Mouse (Mus musculus) forebrain, embryonic 14.5 days (tissue): ENCODE data around the gene E330009J07Rik. TPM values are rescaled to one million over a fixed set of nuclear protein-coding genes. Genes with fewer than 3 reads are reported as not detected.

ENCODE experiments used
- ATAC-seq: fragments of 200-750 bp; cut with Nextera tagmentation; 2 replicates; pipeline ENCODE4 v1.8.0; 2017; ENCODE audit warnings: mild to moderate bottlenecking, moderate library complexity
- DNase-seq: peaks from one replicate; pipeline ENCODE4 v3.0.0-alpha.2; 2015; ENCODE audit warnings: low spot score
- H3K27ac ChIP-seq: fragments of 300-500 bp; sonication (generic); 2 replicates; pipeline ENCODE4 v1.5.1; 2014; ENCODE audit warnings: low read depth, mild to moderate bottlenecking, control low read depth, low read length, moderate library complexity
- H3K27me3 ChIP-seq: fragments of 300-500 bp; sonication (generic); replicated peaks from 2 replicates; pipeline ENCODE4 v1.6.1; 2014; ENCODE audit warnings: low read length, control low read depth, mixed read lengths; ENCODE audit not compliant: control insufficient read depth, insufficient read depth
- H3K36me3 ChIP-seq: fragments of 300-500 bp; sonication (generic); 2 replicates; pipeline ENCODE4 v1.6.1; 2014; ENCODE audit warnings: low read length, control low read depth; ENCODE audit not compliant: control insufficient read depth, insufficient read depth
- H3K4me1 ChIP-seq: fragments of 300-500 bp; sonication (generic); 2 replicates; pipeline ENCODE4 v1.6.1; 2014; ENCODE audit warnings: antibody characterized with exemption, low read length, control low read depth; ENCODE audit not compliant: control insufficient read depth, insufficient read depth
- H3K4me2 ChIP-seq: fragments of 300-500 bp; sonication (generic); 2 replicates; pipeline ENCODE4 v1.6.1; 2014; ENCODE audit warnings: mild to moderate bottlenecking, control low read depth, low read length
- H3K4me3 ChIP-seq: fragments of 300-500 bp; sonication (generic); 2 replicates; pipeline ENCODE4 v1.5.1; 2014; ENCODE audit warnings: low read depth, low read length, control low read depth
- H3K9ac ChIP-seq: fragments of 300-500 bp; sonication (generic); 2 replicates; pipeline ENCODE4 v1.6.1; 2014; ENCODE audit warnings: mild to moderate bottlenecking, low read length, control low read depth, moderate library complexity
- H3K9me3 ChIP-seq: fragments of 300-500 bp; sonication (generic); replicated peaks from 2 replicates; pipeline ENCODE4 v1.6.1; 2016; ENCODE audit warnings: low read length, control low read depth, mixed read lengths; ENCODE audit not compliant: control insufficient read depth
- WGBS: fragments of 180-500 bp; shearing (Covaris S2); extraction: QIAGEN DNeasy Blood & Tissue Kit; methylation state at CpG from one replicate; pipeline ENCODE4 v1.1.7; 2014; 5-methylcytosine and 5-hydroxymethylcytosine counted together
- polyA plus RNA-seq: library from polyadenylated mRNA; unstranded; fragments of >200 nt; fragmentation: Nextera tagmentation; extraction: Ambion mirVana; gene quantifications from 2 replicates; pipeline ENCODE4 v1.2.1, GENCODE M21; 2014

The E330009J07Rik gene
- polyA plus RNA-seq = 35.8 and 38.7 TPM in 2 replicates

- Histone ChIP-seq H3K4me3 (peak within 1 kb of the TSS; percentile 80), H3K4me2 (peak within 1 kb of the TSS; percentile 79), H3K9ac (peak within 1 kb of the TSS; percentile 94), H3K4me1 (peaks cover 20% of the 10 kb centered on the region), H3K27me3 (0 out of 2 replicates have a peak, but pooled peaks cover 3% of the 10 kb centered on the region), H3K27ac (peak within 1 kb of the TSS; percentile 94), H3K9me3 (no peaks in the 10 kb centered on the region), H3K36me3 (no peaks in the 10 kb centered on the region)
- DNase-seq = peak; percentile 80
- WGBS = 0% methylated on average over 37 of the region's 38 CpGs
- peak; percentile 89 for ATAC-seq
Observed at GRCm38 (mm10) chr6:40436047-40436483, at the start of gene E330009J07Rik. E330009J07Rik (minus strand) TSS chr6:40436135.

- DNase-seq (no peak), ATAC-seq (no peak)
- Histone ChIP-seq H3K27ac (no peak overlapping the region), H3K4me1 (no peaks in the 10 kb centered on the region), H3K27me3 (no peaks in the 10 kb centered on the region), H3K36me3 (peaks cover 62% of the 10 kb centered on the region), H3K9me3 (no peaks in the 10 kb centered on the region), H3K4me3 (no peak overlapping the region), H3K4me2 (no peak overlapping the region), H3K9ac (no peak overlapping the region)
- 94% methylated on average over 5 of the region's 5 CpGs for WGBS
Observed at GRCm38 (mm10) chr6:40482318-40482717, 46.4 kb upstream of the E330009J07Rik start.

- Histone ChIP-seq H3K27me3 (no peaks in the 10 kb centered on the region), H3K9ac (no peak overlapping the region), H3K27ac (no peak overlapping the region), H3K36me3 (peaks cover 71% of the 10 kb centered on the region), H3K4me1 (no peaks in the 10 kb centered on the region), H3K9me3 (no peaks in the 10 kb centered on the region), H3K4me3 (no peak overlapping the region), H3K4me2 (no peak overlapping the region)
- ATAC-seq = no peak
- 79% methylated on average over 1 of the region's 1 CpGs for WGBS
- DNase-seq = peak; percentile 65
Observed at GRCm38 (mm10) chr6:40479705-40480104, 43.8 kb upstream of the E330009J07Rik start.

DNA sequence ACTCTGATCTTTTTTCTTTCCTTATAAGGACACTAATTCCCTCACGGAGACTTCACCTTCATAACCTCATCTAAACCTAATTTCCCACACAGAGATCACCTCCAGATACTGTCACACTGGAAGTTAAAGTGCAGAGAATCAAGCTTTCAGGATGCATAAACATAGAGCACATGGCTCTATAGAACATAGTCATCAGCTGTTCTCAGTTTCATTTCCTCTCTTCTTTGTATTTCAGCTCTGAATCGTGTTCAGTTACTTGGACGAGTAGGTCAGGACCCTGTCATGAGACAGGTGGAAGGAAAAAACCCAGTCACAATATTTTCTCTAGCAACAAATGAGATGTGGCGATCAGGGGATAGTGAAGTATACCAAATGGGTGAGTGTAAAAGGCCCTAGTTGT, 40.2 kb upstream of the E330009J07Rik start:
- H3K4me3 ChIP-seq = no peak overlapping the region
- 91% methylated on average over 4 of the region's 4 CpGs for WGBS
- H3K9ac ChIP-seq = no peak overlapping the region
- H3K9me3 ChIP-seq = no peaks in the 10 kb centered on the region
- H3K27me3 ChIP-seq = no peaks in the 10 kb centered on the region
- H3K36me3 ChIP-seq = peaks cover 55% of the 10 kb centered on the region
- H3K4me2 ChIP-seq = no peak overlapping the region
- H3K4me1 ChIP-seq = peaks cover 4% of the 10 kb centered on the region
- no peak overlapping the region for H3K27ac ChIP-seq
- DNase-seq (no peak), ATAC-seq (no peak)

GRCm38 (mm10) chr6:40471720-40472010, 35.7 kb upstream of the E330009J07Rik start:
- peak overlapping the region; percentile 95 for H3K27ac ChIP-seq
- peaks cover 4% of the 10 kb centered on the region for H3K4me1 ChIP-seq
- under 1% methylated on average over 7 of the region's 7 CpGs for WGBS
- H3K9me3 ChIP-seq = no peaks in the 10 kb centered on the region
- H3K4me3 ChIP-seq = peak overlapping the region; percentile 79
- H3K27me3 ChIP-seq = no peaks in the 10 kb centered on the region
- DNase-seq (no peak), ATAC-seq (peak; percentile 10)
- H3K36me3 ChIP-seq = peaks cover 30% of the 10 kb centered on the region
- peak overlapping the region; percentile 89 for H3K9ac ChIP-seq
- H3K4me2 ChIP-seq = peak overlapping the region; percentile 67

- H3K27ac ChIP-seq = peak within 1 kb of the TSS; percentile 95
- ATAC-seq (peak; percentile 98), DNase-seq (peak; percentile 98)
- peak within 1 kb of the TSS; percentile 79 for H3K4me3 ChIP-seq
- WGBS = under 1% methylated on average over 54 of the region's 54 CpGs
- H3K9me3 ChIP-seq = no peaks in the 10 kb centered on the region
- H3K27me3 ChIP-seq = no peaks in the 10 kb centered on the region
- peak within 1 kb of the TSS; percentile 67 for H3K4me2 ChIP-seq
- peaks cover 26% of the 10 kb centered on the region for H3K36me3 ChIP-seq
- peak within 1 kb of the TSS; percentile 89 for H3K9ac ChIP-seq
- peaks cover 4% of the 10 kb centered on the region for H3K4me1 ChIP-seq
Observed at GRCm38 (mm10) chr6:40470916-40471719, 35.2 kb upstream of the E330009J07Rik start, which contains the start of gene Ssbp1. Ssbp1 (plus strand) TSS chr6:40471352.

- H3K27ac ChIP-seq = no peak overlapping the region
- WGBS = 56% methylated on average over 6 of the region's 6 CpGs
- H3K27me3 ChIP-seq = no peaks in the 10 kb centered on the region
- DNase-seq (no peak), ATAC-seq (no peak)
- H3K9me3 ChIP-seq = no peaks in the 10 kb centered on the region
- no peak overlapping the region for H3K4me3 ChIP-seq
- no peaks in the 10 kb centered on the region for H3K4me1 ChIP-seq
- no peak overlapping the region for H3K9ac ChIP-seq
- H3K36me3 ChIP-seq = no peaks in the 10 kb centered on the region
- H3K4me2 ChIP-seq = no peak overlapping the region
Observed at GRCm38 (mm10) chr6:40465710-40466109, 29.8 kb upstream of the E330009J07Rik start.

DNA sequence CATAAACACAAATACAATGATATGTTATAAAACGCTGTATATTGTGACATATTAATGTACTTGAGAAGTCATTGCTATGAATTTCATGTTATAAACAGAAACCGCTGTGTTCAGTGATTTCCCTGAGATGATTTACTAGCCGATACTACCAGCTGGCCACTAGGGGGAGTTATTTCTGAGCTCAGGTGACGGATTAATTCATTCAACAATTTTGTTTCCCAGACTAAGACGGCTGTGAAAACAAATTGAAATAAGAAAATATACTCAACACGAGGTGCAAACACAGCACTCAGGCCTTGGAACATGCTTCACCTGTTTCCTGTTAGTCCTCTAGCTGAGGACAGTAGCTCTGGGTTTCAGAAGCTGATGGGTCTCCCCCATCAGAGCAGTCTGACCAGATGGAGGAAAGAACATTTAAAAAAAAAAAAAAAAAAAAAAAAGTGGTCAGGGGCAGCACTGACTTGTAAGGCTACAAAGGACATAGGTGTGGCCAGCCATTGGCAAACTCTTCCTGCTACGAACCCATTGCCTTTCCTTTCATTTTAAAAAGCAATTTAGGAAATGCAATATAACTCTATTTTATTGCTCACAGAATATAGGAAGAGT, 18.6 kb upstream of the E330009J07Rik start:
- no peak for ATAC-seq
- Histone ChIP-seq H3K9me3 (no peaks in the 10 kb centered on the region), H3K4me3 (no peak overlapping the region), H3K9ac (no peak overlapping the region), H3K27me3 (no peaks in the 10 kb centered on the region), H3K27ac (no peak overlapping the region), H3K4me2 (no peak overlapping the region), H3K4me1 (no peaks in the 10 kb centered on the region), H3K36me3 (no peaks in the 10 kb centered on the region)
- DNase-seq = peak; percentile 64
- WGBS = 23% methylated on average over 7 of the region's 7 CpGs

DNA sequence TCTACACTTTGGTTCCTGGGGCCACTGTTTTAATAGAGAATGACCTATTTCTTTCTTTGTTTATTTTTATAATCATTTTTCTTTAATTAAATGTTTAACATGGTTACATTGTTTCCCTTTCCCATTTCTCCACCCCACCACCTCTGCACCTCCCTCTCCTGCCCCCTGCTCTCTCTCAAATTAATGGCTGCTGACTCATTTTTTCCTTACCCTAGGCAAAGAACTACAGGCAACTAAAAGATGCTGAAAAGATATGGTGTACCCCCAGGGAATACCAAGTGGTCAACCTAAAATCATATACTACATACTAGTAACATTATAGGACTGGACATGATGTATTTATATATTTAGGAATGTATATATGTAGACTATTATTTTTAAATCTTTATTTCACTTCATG, 12.7 kb upstream of the E330009J07Rik start:
- Histone ChIP-seq H3K9ac (no peak overlapping the region), H3K4me1 (no peaks in the 10 kb centered on the region), H3K27ac (no peak overlapping the region), H3K4me2 (no peak overlapping the region), H3K36me3 (no peaks in the 10 kb centered on the region), H3K27me3 (no peaks in the 10 kb centered on the region), H3K9me3 (no peaks in the 10 kb centered on the region), H3K4me3 (no peak overlapping the region)
- ATAC-seq (no peak), DNase-seq (no peak)
